Mouse (Mus musculus) thymus, postnatal 25 days (tissue): ENCODE data around the gene Tmprss9.
"Not testable (repeated sequence)": the region's sequence is repeated elsewhere in the genome, so short reads cannot be mapped to it uniquely, and the experiment has no call there.

Experiments used
- DNase-seq: peaks from one replicate; pipeline ENCODE4 v3.0.0; 2022

The Tmprss9 gene

GRCm38 (mm10) chr10:80871581-80871980 is at the start of gene Tmprss9:
Gene Tmprss9 (plus strand): TSS chr10:80871848.
- no peak for DNase-seq

- DNase-seq = peak; percentile 45
These were observed 49.7 kb upstream of the Tmprss9 start for GRCm38 (mm10) chr10:80821991-80822390.

GRCm38 (mm10) chr10:80822528-80822927 is 49.1 kb upstream of the Tmprss9 start:
- no peak for DNase-seq

GRCm38 (mm10) chr10:80823316-80823715 is 48.3 kb upstream of the Tmprss9 start:
- no peak for DNase-seq

- DNase-seq = peak; percentile 53
These were observed 47.6 kb upstream of the Tmprss9 start for GRCm38 (mm10) chr10:80823847-80824643.

GRCm38 (mm10) chr10:80824827-80825226 is 46.8 kb upstream of the Tmprss9 start:
- no peak for DNase-seq

GRCm38 (mm10) chr10:80826151-80827062 is 45.2 kb upstream of the Tmprss9 start, which contains the start of gene Oaz1:
Gene Oaz1 (plus strand): TSS chr10:80826656.
- peak; percentile 98 for DNase-seq

GRCm38 (mm10) chr10:80827063-80827869 is 44.4 kb upstream of the Tmprss9 start:
- no peak for DNase-seq

- DNase-seq = no peak
These were observed 43.7 kb upstream of the Tmprss9 start for GRCm38 (mm10) chr10:80827870-80828420.

GRCm38 (mm10) chr10:80828587-80828986 is 43.1 kb upstream of the Tmprss9 start:
- not testable (repeated sequence) for DNase-seq

GRCm38 (mm10) chr10:80829359-80830278 is 42.0 kb upstream of the Tmprss9 start:
- no peak for DNase-seq

- DNase-seq = peak; percentile 61
These were observed 40.5 kb upstream of the Tmprss9 start for GRCm38 (mm10) chr10:80831136-80831535.

GRCm38 (mm10) chr10:80832818-80833217 is 38.8 kb upstream of the Tmprss9 start:
- no peak for DNase-seq

GRCm38 (mm10) chr10:80835617-80836016 is 36.0 kb upstream of the Tmprss9 start:
- no peak for DNase-seq

- DNase-seq = no peak
These were observed 34.7 kb upstream of the Tmprss9 start for GRCm38 (mm10) chr10:80836949-80837379.

- DNase-seq = no peak
These were observed 33.8 kb upstream of the Tmprss9 start for GRCm38 (mm10) chr10:80837827-80838226.

GRCm38 (mm10) chr10:80838346-80838912 is 33.2 kb upstream of the Tmprss9 start:
- DNase-seq = no peak

GRCm38 (mm10) chr10:80839848-80840247 is 31.8 kb upstream of the Tmprss9 start:
- no peak for DNase-seq

- no peak for DNase-seq
These were observed 30.0 kb upstream of the Tmprss9 start for GRCm38 (mm10) chr10:80841685-80842084.

GRCm38 (mm10) chr10:80842334-80842733 is 29.3 kb upstream of the Tmprss9 start:
- no peak for DNase-seq
